ENCODE assay signal across 11 mouse cellular contexts in the genomic region with DNA sequence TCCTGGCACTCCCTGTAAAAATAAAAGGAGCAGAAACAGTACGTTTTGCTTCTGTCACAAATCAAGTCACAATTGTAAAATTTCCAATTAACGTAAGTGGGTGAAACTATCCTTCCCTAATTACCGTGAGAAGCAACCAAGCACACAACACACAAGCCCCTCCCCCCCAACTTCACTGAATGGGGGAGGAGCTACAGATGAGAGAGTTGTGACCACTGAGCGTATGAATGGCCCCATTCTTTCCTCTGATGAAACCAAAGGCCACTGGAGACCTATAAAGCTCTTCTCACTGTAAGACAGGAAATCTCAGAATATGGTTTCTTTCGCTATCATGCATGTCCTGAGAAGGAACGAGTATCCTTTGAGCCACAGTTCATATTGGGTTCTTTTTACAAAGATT.
"Had no signal": no experiment of that assay in that cellular context is flagged by ENCODE, and none has a peak within 500 bp of the region (broad histone marks: within the 10 kb centered on the region; RNA-seq: fewer than 3 reads in every experiment).

No protein-coding gene starts in this region.

- H3K4me3 ChIP-seq: kidney, embryonic 15.5 days; limb, embryonic 12.5 days; midbrain, embryonic 13.5 days had no signal

- H3K27ac ChIP-seq: kidney, embryonic 15.5 days; limb, embryonic 12.5 days; liver, embryonic 14.5 days; midbrain, embryonic 13.5 days had no signal

- H3K4me1 ChIP-seq: kidney, embryonic 15.5 days; limb, embryonic 12.5 days; midbrain, embryonic 13.5 days had no signal

- ATAC-seq: midbrain, embryonic 13.5 days had no signal

- H3K9me3 ChIP-seq: kidney, embryonic 15.5 days; limb, embryonic 12.5 days; midbrain, embryonic 13.5 days had no signal

- H3K9ac ChIP-seq: kidney, embryonic 15.5 days; limb, embryonic 12.5 days; liver, embryonic 14.5 days; midbrain, embryonic 13.5 days had no signal

- H3K4me2 ChIP-seq: kidney, embryonic 15.5 days; limb, embryonic 12.5 days; midbrain, embryonic 13.5 days had no signal

- H3K27me3 ChIP-seq: kidney, embryonic 15.5 days; limb, embryonic 12.5 days; midbrain, embryonic 13.5 days had no signal

- H3K36me3 ChIP-seq: kidney, embryonic 15.5 days; limb, embryonic 12.5 days; midbrain, embryonic 13.5 days had no signal

- DNase-seq: kidney, postnatal 36 days; layer of hippocampus, adult 9-11 months; lung, adult 18-20 months; right cerebral cortex, postnatal 4 days; spleen, adult 18-20 months; thymus, adult 18-20 months; thymus, postnatal 14 days had no signal
